Mouse (Mus musculus) gastrocnemius, adult 2 months (tissue): Measurements from ENCODE around the gene Gtf2a1l. TPM values are rescaled to one million over a fixed set of nuclear protein-coding genes. Genes with fewer than 3 reads are reported as not detected.

Experiments
- DNase-seq: peaks from one replicate; pipeline ENCODE4 v3.0.0; 2022
- H3K27ac ChIP-seq: fragments of 200-600 bp; 2 replicates; pipeline ENCODE4 v1.8.1; 2022; ENCODE audit warnings: mild to moderate bottlenecking
- H3K4me3 ChIP-seq: fragments of 200-600 bp; 2 replicates; pipeline ENCODE4 v1.8.1; 2022; ENCODE audit warnings: mild to moderate bottlenecking, moderate library complexity
- CTCF ChIP-seq: fragments of 200-600 bp; IDR thresholded peaks from 2 replicates; pipeline ENCODE4 v1.8.1; 2022; ENCODE audit warnings: antibody characterized with exemption, mild to moderate bottlenecking, moderate library complexity
- intact Hi-C: fragments of 180-260 bp; cut with DNase I; formaldehyde crosslinking; loops from one replicate; pipeline ENCODE4 v1.15.1; 2025
- long read RNA-seq, 2 experiments: library from polyadenylated mRNA; stranded (forward); transcript quantifications; one replicate each; pipeline ENCODE4 v2.0.0; 2021
- total RNA-seq, 2 experiments: library from RNA; stranded (reverse); gene quantifications; 2 replicates each; pipeline ENCODE4 v1.2.3; 2021

Gtf2a1l gene
- total RNA-seq: not detected
- long read RNA-seq, experiment 1: 0 reads
- long read RNA-seq, experiment 2: 0 reads

- no peak for TF ChIP-seq CTCF
- Histone ChIP-seq H3K4me3 (peak within 1 kb of the TSS; percentile 20), H3K27ac (no peak within 1 kb of the TSS)
- intact Hi-C loops: no loop called here
- peak; percentile 39 for DNase-seq
Measured at GRCm38 (mm10) chr17:88668452-88668851, at the start of gene Gtf2a1l. Gene Gtf2a1l, plus strand, starts transcription at chr17:88668660.

- Histone ChIP-seq H3K4me3 (no peak overlapping the region), H3K27ac (peak overlapping the region; percentile 12; the same call in 1 of the 2 replicates)
- intact Hi-C loops: no loop called here
- no peak for DNase-seq
- TF ChIP-seq CTCF: no peak
Measured at GRCm38 (mm10) chr17:88620935-88621334, 47.5 kb upstream of the Gtf2a1l start.

- no peak for TF ChIP-seq CTCF
- no peak overlapping the region for H3K4me3 ChIP-seq
- intact Hi-C loops: no loop called here
- peak overlapping the region; percentile 12; the same call in 1 of the 2 replicates for H3K27ac ChIP-seq
- no peak for DNase-seq
Measured at GRCm38 (mm10) chr17:88621374-88621773, 47.1 kb upstream of the Gtf2a1l start.

GRCm38 (mm10) chr17:88622711-88623110, 45.7 kb upstream of the Gtf2a1l start:
- Histone ChIP-seq H3K4me3 (no peak overlapping the region), H3K27ac (no peak overlapping the region)
- no peak for TF ChIP-seq CTCF
- intact Hi-C loops: no loop called here
- DNase-seq: no peak

DNA sequence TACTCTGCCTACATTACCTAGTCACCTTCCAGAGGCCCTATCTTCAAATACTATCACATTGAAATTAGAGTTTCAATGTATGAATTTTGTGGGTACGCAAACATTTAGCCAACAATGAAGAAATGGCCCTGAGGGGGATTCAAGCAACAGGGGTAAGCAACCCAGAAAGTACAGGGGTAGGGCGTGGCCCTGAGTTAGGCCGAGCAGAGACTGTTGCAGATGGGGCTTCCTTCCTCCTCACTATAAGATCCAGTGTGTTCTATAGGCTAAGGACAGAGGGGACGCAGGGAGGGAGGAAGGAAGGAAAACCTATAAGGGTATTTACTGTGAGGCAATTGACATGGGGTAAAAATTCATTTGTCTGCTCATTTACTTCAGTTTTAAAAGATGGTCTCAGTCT, 44.1 kb upstream of the Gtf2a1l start:
- H3K27ac ChIP-seq: no peak overlapping the region
- no peak for TF ChIP-seq CTCF
- intact Hi-C loops: no loop called here
- no peak overlapping the region for H3K4me3 ChIP-seq
- DNase-seq: no peak

DNA sequence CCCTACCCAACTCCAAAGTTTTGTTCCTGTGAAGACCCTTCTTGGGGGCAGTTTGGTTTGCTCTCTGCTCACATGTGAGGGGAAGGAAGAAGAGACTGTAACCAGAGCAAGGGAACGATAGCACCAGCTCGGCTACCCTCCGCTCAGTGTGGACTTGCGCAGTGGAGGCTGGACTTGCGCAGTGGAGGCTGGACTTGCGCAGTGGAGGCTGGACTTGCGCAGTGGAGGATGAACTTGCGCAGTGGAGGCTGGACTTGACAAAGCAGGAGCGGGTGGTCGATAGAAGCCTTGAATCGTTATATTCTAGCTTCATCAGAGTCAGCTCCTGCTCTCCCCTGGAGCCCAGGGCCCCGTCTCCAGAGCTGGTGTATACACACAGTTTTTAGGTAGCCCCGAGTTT, 43.1 kb upstream of the Gtf2a1l start:
- intact Hi-C loops: no loop called here
- no peak overlapping the region for H3K4me3 ChIP-seq
- no peak for TF ChIP-seq CTCF
- DNase-seq: no peak
- H3K27ac ChIP-seq: peak overlapping the region; percentile 78

GRCm38 (mm10) chr17:88625931-88626330, 42.5 kb upstream of the Gtf2a1l start:
- no peak for TF ChIP-seq CTCF
- H3K27ac ChIP-seq: peak overlapping the region; percentile 78
- no peak overlapping the region for H3K4me3 ChIP-seq
- intact Hi-C loops: no loop called here
- DNase-seq: no peak

DNA sequence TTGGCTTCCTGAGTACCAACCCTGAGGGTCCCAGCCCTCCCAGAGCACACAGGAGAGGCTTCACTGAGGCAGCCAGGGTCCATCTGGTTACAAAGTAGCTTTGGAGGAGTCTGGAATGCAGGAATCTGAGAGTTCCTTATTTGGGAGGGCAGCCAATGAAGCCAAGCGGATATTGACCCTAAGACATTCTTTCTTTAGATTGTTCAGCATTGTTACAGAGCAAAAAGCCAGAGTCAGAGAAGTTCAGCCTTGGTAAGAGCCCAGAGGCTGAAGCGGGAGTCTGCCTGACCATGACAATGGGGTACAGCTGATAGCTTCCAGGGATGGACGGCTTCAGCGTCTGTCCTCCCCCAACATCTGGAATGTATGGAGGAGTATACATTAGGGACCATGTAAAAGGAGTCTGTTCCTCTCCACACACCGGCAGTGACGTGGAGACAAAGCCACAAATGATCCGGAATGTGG, 42.1 kb upstream of the Gtf2a1l start:
- no peak for TF ChIP-seq CTCF
- Histone ChIP-seq H3K27ac (peak overlapping the region; percentile 78), H3K4me3 (peak overlapping the region; percentile 53)
- intact Hi-C loops: no loop called here
- no peak for DNase-seq

- peak; percentile 28 for DNase-seq
- H3K4me3 ChIP-seq: peak overlapping the region; percentile 53
Measured at GRCm38 (mm10) chr17:88627150-88627549, 41.3 kb upstream of the Gtf2a1l start.

GRCm38 (mm10) chr17:88628676-88629380, 39.6 kb upstream of the Gtf2a1l start:
- H3K4me3 ChIP-seq: peak overlapping the region; percentile 46
- TF ChIP-seq CTCF: no peak
- intact Hi-C loops: loop anchor here (2.0 kb wide), 1 partner anchor 30 kb away; no protein-coding TSS in a partner anchor
- DNase-seq: peak; percentile 74
- H3K27ac ChIP-seq: peak overlapping the region; percentile 80

More at GRCm38 (mm10) chr17:88627150-88627549, 41.3 kb upstream of the Gtf2a1l start:
- H3K27ac ChIP-seq: peak overlapping the region; percentile 78
- no peak for TF ChIP-seq CTCF
- intact Hi-C loops: no loop called here

GRCm38 (mm10) chr17:88629381-88629759, 39.1 kb upstream of the Gtf2a1l start:
- DNase-seq: peak; percentile 53

GRCm38 (mm10) chr17:88629931-88630553, 38.4 kb upstream of the Gtf2a1l start:
- intact Hi-C loops: loop anchor here (2.0 kb wide), 1 partner anchor 31 kb away; no protein-coding TSS in a partner anchor
- Histone ChIP-seq H3K4me3 (peak overlapping the region; percentile 46), H3K27ac (peak overlapping the region; percentile 80)
- peak; percentile 13; the same call in 1 of the 2 replicates for TF ChIP-seq CTCF
- peak; percentile 68 for DNase-seq

More at GRCm38 (mm10) chr17:88629381-88629759, 39.1 kb upstream of the Gtf2a1l start:
- peak overlapping the region; percentile 46 for H3K4me3 ChIP-seq
- TF ChIP-seq CTCF: no peak
- H3K27ac ChIP-seq: peak overlapping the region; percentile 80
- intact Hi-C loops: loop anchor here (2.0 kb wide), 1 partner anchor 31 kb away; no protein-coding TSS in a partner anchor

- TF ChIP-seq CTCF: no peak
- peak; percentile 31 for DNase-seq
- H3K4me3 ChIP-seq: no peak overlapping the region; the same call in 1 of the 2 replicates
- intact Hi-C loops: no loop called here
- H3K27ac ChIP-seq: peak overlapping the region; percentile 80
Measured at GRCm38 (mm10) chr17:88630554-88630948, 37.9 kb upstream of the Gtf2a1l start.
